Mouse (Mus musculus) intestine, embryonic 14.5 days (tissue): ENCODE measurements around the gene Cnr2. TPM values are rescaled to one million over a fixed set of nuclear protein-coding genes. Genes with fewer than 3 reads are reported as not detected.

Experiments
- ATAC-seq: fragments of 200-750 bp; cut with Nextera tagmentation; replicated peaks from 2 replicates; pipeline ENCODE4 v1.8.0; 2017; ENCODE audit warnings: low read depth, moderate number of reproducible peaks, moderate TSS enrichment, moderate library complexity; ENCODE audit not compliant: low FRiP score, low TSS enrichment
- DNase-seq: peaks from one replicate; pipeline ENCODE4 v3.0.0-alpha.2; 2018; ENCODE audit warnings: low spot score
- H3K27ac ChIP-seq: fragments of 300-500 bp; sonication (generic); 2 replicates; pipeline ENCODE4 v1.5.1; 2014; ENCODE audit warnings: low read depth, mild to moderate bottlenecking, control low read depth
- H3K27me3 ChIP-seq: fragments of 300-500 bp; sonication (generic); replicated peaks from 2 replicates; pipeline ENCODE4 v1.6.1; 2014; ENCODE audit warnings: low read length, control low read depth; ENCODE audit not compliant: control insufficient read depth, insufficient read depth
- H3K36me3 ChIP-seq: fragments of 300-500 bp; sonication (generic); 2 replicates; pipeline ENCODE4 v1.6.1; 2014; ENCODE audit warnings: low read length, control low read depth; ENCODE audit not compliant: control insufficient read depth, insufficient read depth
- H3K4me1 ChIP-seq: fragments of 300-500 bp; sonication (generic); replicated peaks from 2 replicates; pipeline ENCODE4 v1.6.1; 2014; ENCODE audit warnings: low read length, control low read depth, mixed read lengths; ENCODE audit not compliant: control insufficient read depth, insufficient read depth
- H3K4me2 ChIP-seq: fragments of 300-500 bp; sonication (generic); 2 replicates; pipeline ENCODE4 v1.6.1; 2014; ENCODE audit warnings: low read length
- H3K4me3 ChIP-seq: fragments of 300-500 bp; sonication (generic); 2 replicates; pipeline ENCODE4 v1.5.1; 2014; ENCODE audit warnings: low read depth, low read length, control low read depth, mixed read lengths
- H3K9ac ChIP-seq: fragments of 300-500 bp; sonication (generic); 2 replicates; pipeline ENCODE4 v1.6.1; 2014; ENCODE audit warnings: mild to moderate bottlenecking, low read length
- H3K9me3 ChIP-seq: fragments of 300-500 bp; sonication (generic); 2 replicates; pipeline ENCODE4 v1.6.1; 2016; ENCODE audit warnings: low read length, control low read depth; ENCODE audit not compliant: control insufficient read depth
- WGBS: fragments of 180-500 bp; shearing (Covaris S2); extraction: QIAGEN DNeasy Blood & Tissue Kit; methylation state at CpG from one replicate; pipeline ENCODE4 v1.1.7; 2014; 5-methylcytosine and 5-hydroxymethylcytosine counted together
- polyA plus RNA-seq: library from polyadenylated mRNA; unstranded; fragments of >200 nt; fragmentation: Nextera tagmentation; extraction: Ambion mirVana; gene quantifications from 2 replicates; pipeline ENCODE4 v1.2.1, GENCODE M21; 2014

Gene Cnr2
- polyA plus RNA-seq, 1 experiment from 2014 or later, result 0.24 TPM

DNA sequence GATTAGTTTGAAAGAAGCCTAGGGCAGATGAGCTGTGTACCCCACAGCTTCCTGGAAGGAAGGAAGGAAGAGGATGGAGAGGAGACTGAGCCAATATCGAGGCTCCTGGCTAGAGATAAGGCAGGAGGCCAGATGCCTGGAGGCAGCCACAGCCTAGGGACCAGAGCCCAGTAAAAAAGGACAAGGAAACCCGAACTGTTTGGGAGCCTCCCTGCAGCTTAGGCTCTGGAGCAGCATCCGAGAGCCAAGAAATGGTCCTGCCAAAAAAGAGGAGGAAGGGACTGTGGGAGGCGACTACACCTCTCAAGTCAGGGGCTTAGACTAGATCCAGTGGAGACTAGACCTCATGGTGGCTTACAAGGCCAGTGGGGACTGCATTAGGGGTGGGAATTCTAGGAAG lies 48.2 kb downstream of the Cnr2 start:
- H3K9ac ChIP-seq, result no peak overlapping the region
- no peak overlapping the region for H3K27ac ChIP-seq

GRCm38 (mm10) chr4:135945706-135946105 lies 50.5 kb downstream of the Cnr2 start:
- no peak for DNase-seq
- Histone ChIP-seq H3K9me3 (no peaks in the 10 kb centered on the region), H3K4me1 (no peaks in the 10 kb centered on the region; the same call in 1 of the 2 replicates), H3K4me3 (peak overlapping the region; percentile 89), H3K4me2 (peak overlapping the region; percentile 82), H3K9ac (peak overlapping the region; percentile 74; the same call in 1 of the 2 replicates), H3K27me3 (no peaks in the 10 kb centered on the region), H3K36me3 (peaks cover 4% of the 10 kb centered on the region), H3K27ac (no peak overlapping the region)
- WGBS, result 72% methylated on average over 10 of the region's 10 CpGs
- ATAC-seq, result no peak; the same call in 1 of the 2 replicates

More for the DNA sequence above, 48.2 kb downstream of the Cnr2 start:
- no peak for ATAC-seq
- no peaks in the 10 kb centered on the region; the same call in 1 of the 2 replicates for H3K4me1 ChIP-seq
- H3K4me3 ChIP-seq, result no peak overlapping the region
- no peaks in the 10 kb centered on the region for H3K9me3 ChIP-seq
- no peak overlapping the region for H3K4me2 ChIP-seq
- 59% methylated on average over 4 of the region's 4 CpGs for WGBS
- DNase-seq, result no peak
- H3K27me3 ChIP-seq, result no peaks in the 10 kb centered on the region
- peaks cover 18% of the 10 kb centered on the region for H3K36me3 ChIP-seq

DNA sequence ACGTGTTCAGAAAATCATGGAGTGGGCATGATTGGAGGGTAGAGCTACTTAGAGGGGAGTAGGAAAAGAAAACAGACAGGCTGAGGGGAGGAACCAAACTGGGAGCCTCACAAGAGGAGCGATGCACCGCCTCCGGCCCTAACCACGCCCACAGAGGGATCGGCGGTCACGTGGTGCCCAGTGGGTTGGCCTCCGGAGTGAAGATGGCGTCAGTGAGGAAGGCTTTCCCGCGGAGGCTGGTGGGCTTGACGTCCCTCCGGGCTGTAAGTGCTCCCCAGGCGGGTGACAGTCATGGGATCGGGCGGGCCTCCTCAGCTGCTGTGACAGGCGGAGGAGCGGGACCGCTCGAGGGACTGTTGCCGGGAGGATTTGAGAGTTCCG lies 51.1 kb downstream of the Cnr2 start, which contains the start of gene Hmgcl:
Hmgcl (plus strand) TSS at position 171 of the 381 bp plus-strand sequence.
- ATAC-seq (peak; percentile 89), DNase-seq (peak; percentile 96)
- WGBS, result 0% methylated on average over 23 of the region's 23 CpGs
- peak within 1 kb of the TSS; percentile 89 for H3K4me3 ChIP-seq
- H3K9ac ChIP-seq, result peak within 1 kb of the TSS; percentile 74
- H3K9me3 ChIP-seq, result no peaks in the 10 kb centered on the region
- H3K4me1 ChIP-seq, result no peaks in the 10 kb centered on the region; the same call in 1 of the 2 replicates
- peak within 1 kb of the TSS; percentile 82 for H3K4me2 ChIP-seq
- H3K27me3 ChIP-seq, result no peaks in the 10 kb centered on the region
- peak within 1 kb of the TSS; percentile 43; the same call in 1 of the 2 replicates for H3K27ac ChIP-seq
- peaks cover 5% of the 10 kb centered on the region; the same call in 1 of the 2 replicates for H3K36me3 ChIP-seq

DNA sequence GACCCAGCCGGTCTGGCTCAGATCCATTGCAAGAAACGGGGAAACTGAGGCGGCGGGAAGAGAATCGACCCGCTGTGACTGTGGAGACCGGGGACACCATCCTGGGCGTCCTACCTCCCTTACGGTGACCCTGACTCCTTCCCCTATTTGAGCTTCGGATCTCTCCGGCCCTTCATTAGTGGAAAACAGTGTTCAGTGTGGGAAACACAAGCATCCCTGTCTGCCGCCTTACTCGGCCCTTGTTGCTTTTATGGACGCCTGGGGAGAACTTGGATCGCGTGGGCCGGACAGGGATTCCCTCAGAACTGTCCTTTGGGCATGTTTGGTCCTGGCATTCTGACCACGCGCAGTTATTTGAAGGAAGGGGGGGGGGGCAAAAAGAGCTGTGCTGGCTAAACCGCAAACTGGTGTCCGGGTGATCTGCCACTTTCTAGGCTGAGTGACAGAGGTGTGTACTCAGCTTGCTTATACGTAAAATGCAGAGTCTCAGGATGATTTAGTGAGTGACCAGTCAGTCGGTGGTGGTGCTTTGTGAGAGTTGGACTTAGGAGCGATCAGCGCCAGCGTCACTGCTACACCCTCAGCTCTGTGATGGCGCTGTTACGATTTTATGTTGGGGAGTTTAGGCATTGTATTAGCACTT lies 51.6 kb downstream of the Cnr2 start:
- ATAC-seq (no peak), DNase-seq (no peak)
- WGBS, result under 1% methylated on average over 28 of the region's 28 CpGs
- Histone ChIP-seq H3K36me3 (peaks cover 10% of the 10 kb centered on the region), H3K27me3 (no peaks in the 10 kb centered on the region), H3K9me3 (0 out of 2 replicates have a peak, but pooled peaks cover 3% of the 10 kb centered on the region), H3K9ac (peak overlapping the region; percentile 74), H3K4me2 (peak overlapping the region; percentile 82), H3K27ac (peak overlapping the region; percentile 43; the same call in 1 of the 2 replicates), H3K4me1 (no peaks in the 10 kb centered on the region; the same call in 1 of the 2 replicates), H3K4me3 (peak overlapping the region; percentile 89)

- 0 out of 2 replicates have a peak, but pooled peaks cover 3% of the 10 kb centered on the region for H3K9me3 ChIP-seq
- DNase-seq (no peak), ATAC-seq (no peak)
- no peaks in the 10 kb centered on the region for H3K27me3 ChIP-seq
- H3K36me3 ChIP-seq, result peaks cover 18% of the 10 kb centered on the region
- H3K27ac ChIP-seq, result no peak overlapping the region
- H3K4me2 ChIP-seq, result no peak overlapping the region
- H3K4me3 ChIP-seq, result no peak overlapping the region
- H3K4me1 ChIP-seq, result no peaks in the 10 kb centered on the region; the same call in 1 of the 2 replicates
- WGBS, result 91% methylated on average over 8 of the region's 8 CpGs
- H3K9ac ChIP-seq, result no peak overlapping the region
Measured at GRCm38 (mm10) chr4:135948142-135948541, 52.9 kb downstream of the Cnr2 start.

DNA sequence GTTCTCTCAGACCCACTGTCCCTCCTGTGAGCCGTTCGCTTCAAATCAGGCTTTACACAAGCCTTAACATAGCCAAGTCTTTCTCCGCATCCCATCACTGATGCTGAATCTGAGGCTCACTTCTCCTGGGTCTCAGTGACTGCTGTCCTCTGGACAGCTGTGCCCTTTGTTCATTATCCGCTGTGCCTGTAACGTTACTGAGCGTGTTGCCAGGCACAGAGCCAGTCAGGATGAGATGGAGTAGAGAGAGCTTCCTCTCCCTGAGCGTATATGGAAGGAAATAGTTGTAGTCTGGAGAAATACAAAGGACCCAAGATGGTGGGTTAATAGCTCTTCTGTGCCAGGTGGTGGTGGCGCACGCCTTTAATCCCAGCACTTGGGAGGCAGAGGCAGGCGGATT lies 54.3 kb downstream of the Cnr2 start:
- H3K27ac ChIP-seq, result no peak overlapping the region
- no peak overlapping the region for H3K9ac ChIP-seq
- peaks cover 23% of the 10 kb centered on the region for H3K36me3 ChIP-seq
- DNase-seq (no peak), ATAC-seq (no peak)
- WGBS, result 85% methylated on average over 10 of the region's 10 CpGs
- H3K27me3 ChIP-seq, result no peaks in the 10 kb centered on the region
- H3K4me3 ChIP-seq, result no peak overlapping the region
- H3K4me2 ChIP-seq, result no peak overlapping the region
- H3K4me1 ChIP-seq, result no peaks in the 10 kb centered on the region; the same call in 1 of the 2 replicates
- 0 out of 2 replicates have a peak, but pooled peaks cover 3% of the 10 kb centered on the region for H3K9me3 ChIP-seq

GRCm38 (mm10) chr4:135949911-135950310 lies 54.7 kb downstream of the Cnr2 start:
- Histone ChIP-seq H3K27ac (no peak overlapping the region), H3K4me1 (no peaks in the 10 kb centered on the region; the same call in 1 of the 2 replicates), H3K9me3 (0 out of 2 replicates have a peak, but pooled peaks cover 3% of the 10 kb centered on the region), H3K27me3 (no peaks in the 10 kb centered on the region), H3K36me3 (peaks cover 26% of the 10 kb centered on the region), H3K4me2 (no peak overlapping the region), H3K9ac (no peak overlapping the region), H3K4me3 (no peak overlapping the region)
- WGBS, result 39% methylated on average over 6 of the region's 6 CpGs
- ATAC-seq (no peak), DNase-seq (no peak)

- Histone ChIP-seq H3K27me3 (no peaks in the 10 kb centered on the region), H3K4me3 (no peak overlapping the region), H3K9me3 (0 out of 2 replicates have a peak, but pooled peaks cover 3% of the 10 kb centered on the region), H3K4me1 (no peaks in the 10 kb centered on the region; the same call in 1 of the 2 replicates), H3K36me3 (peaks cover 30% of the 10 kb centered on the region), H3K9ac (no peak overlapping the region), H3K4me2 (no peak overlapping the region), H3K27ac (no peak overlapping the region)
- WGBS, result 83% methylated on average over 6 of the region's 6 CpGs
- ATAC-seq (no peak), DNase-seq (no peak)
Measured at GRCm38 (mm10) chr4:135950365-135950764, 55.2 kb downstream of the Cnr2 start.
